Mouse (Mus musculus): ENCODE data around the gene Nbea. TPM values are rescaled to one million over a fixed set of nuclear protein-coding genes. Genes with fewer than 3 reads are reported as not detected.

Nbea gene
- polyA plus RNA-seq, 1 experiment from 2014 or later: 7.5 TPM

DNA sequence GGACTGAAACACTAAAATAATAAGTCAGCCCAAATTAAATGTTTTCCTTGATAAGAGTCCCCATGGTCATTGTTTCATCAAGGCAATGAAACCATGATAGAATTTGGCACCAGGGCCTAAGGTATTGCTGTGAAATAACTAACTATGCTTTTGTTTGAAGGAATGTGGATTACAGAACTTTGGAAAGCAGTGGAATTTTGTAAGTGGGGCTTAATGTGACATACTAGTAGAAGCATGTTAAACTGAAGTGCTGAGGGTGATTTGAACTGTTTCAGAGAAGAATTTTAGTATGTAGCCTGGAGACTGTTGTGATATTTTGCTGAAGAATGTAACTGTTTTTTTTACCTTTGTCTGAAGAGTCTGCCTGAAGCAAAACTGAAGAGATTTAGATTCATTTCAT, 66.9 kb downstream of the Nbea start:
- no peak overlapping the region for H3K27ac ChIP-seq (replicated peaks)

DNA sequence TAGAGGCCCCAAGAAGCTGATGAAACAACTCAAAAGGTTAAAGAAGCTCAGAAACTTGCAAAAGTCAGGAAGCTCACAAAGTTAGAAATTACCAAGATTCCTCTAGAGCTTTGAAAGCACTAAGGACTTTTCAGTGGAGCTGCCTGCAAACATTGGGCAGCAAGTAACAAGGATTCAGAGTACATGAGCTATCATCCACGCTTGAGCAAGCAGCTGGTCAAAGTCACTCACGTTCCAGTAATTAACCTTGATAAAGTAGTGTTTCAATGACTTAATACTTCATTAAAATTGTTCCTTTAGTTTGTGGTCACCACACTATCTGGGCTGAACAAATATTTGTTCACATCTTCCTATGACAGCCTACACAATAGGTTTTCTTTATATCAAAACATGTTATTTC, 75.4 kb downstream of the Nbea start:
- Histone ChIP-seq H3K4me2 (no peak overlapping the region), H3K9me3 (no peaks in the 10 kb centered on the region), H3K36me3 (no peaks in the 10 kb centered on the region), H3K9ac (no peak overlapping the region), H3K27ac (replicated peaks) (no peak overlapping the region), H3K27me3 (replicated peaks) (no peaks in the 10 kb centered on the region), H3K4me1 (0 out of 2 replicates have a peak, but pooled peaks cover 5% of the 10 kb centered on the region), H3K4me3 (no peak overlapping the region)
- 77% methylated on average over 2 of the region's 2 CpGs for WGBS
- no peak for ATAC-seq (ENCODE audit: extremely low read depth, insufficient number of reproducible peaks, low FRiP score, low TSS enrichment)

More for the DNA sequence above, 66.9 kb downstream of the Nbea start:
- no peaks in the 10 kb centered on the region for H3K4me1 ChIP-seq
- H3K9ac ChIP-seq: no peak overlapping the region
- H3K4me2 ChIP-seq: no peak overlapping the region
- no peak for ATAC-seq (ENCODE audit: extremely low read depth, insufficient number of reproducible peaks, low FRiP score, low TSS enrichment)
- no peaks in the 10 kb centered on the region for H3K9me3 ChIP-seq
- peaks cover 10% of the 10 kb centered on the region for H3K36me3 ChIP-seq
- no peak overlapping the region for H3K4me3 ChIP-seq
- no peaks in the 10 kb centered on the region for H3K27me3 ChIP-seq (replicated peaks)

- 40% methylated on average over 5 of the region's 5 CpGs for WGBS
- H3K27me3 ChIP-seq (replicated peaks): no peaks in the 10 kb centered on the region
- peaks cover 8% of the 10 kb centered on the region for H3K4me1 ChIP-seq
Observed at GRCm38 (mm10) chr3:56097105-56097504, 86.4 kb downstream of the Nbea start.

GRCm38 (mm10) chr3:56079015-56079612, 104.4 kb downstream of the Nbea start:
- no peak for ATAC-seq (ENCODE audit: extremely low read depth, insufficient number of reproducible peaks, low FRiP score, low TSS enrichment)
- Histone ChIP-seq H3K27me3 (replicated peaks) (no peaks in the 10 kb centered on the region), H3K4me1 (no peaks in the 10 kb centered on the region), H3K9ac (no peak overlapping the region), H3K27ac (replicated peaks) (no peak overlapping the region), H3K36me3 (peaks cover 21% of the 10 kb centered on the region), H3K4me2 (no peak overlapping the region), H3K9me3 (no peaks in the 10 kb centered on the region), H3K4me3 (no peak overlapping the region)
- WGBS: 77% methylated on average over 1 of the region's 1 CpGs

More at GRCm38 (mm10) chr3:56097105-56097504, 86.4 kb downstream of the Nbea start:
- no peak for ATAC-seq (ENCODE audit: extremely low read depth, insufficient number of reproducible peaks, low FRiP score, low TSS enrichment)
- Histone ChIP-seq H3K9me3 (no peaks in the 10 kb centered on the region), H3K4me3 (no peak overlapping the region), H3K36me3 (no peaks in the 10 kb centered on the region), H3K4me2 (no peak overlapping the region), H3K9ac (no peak overlapping the region), H3K27ac (replicated peaks) (peak overlapping the region; percentile 54)

- ATAC-seq (ENCODE audit: extremely low read depth, insufficient number of reproducible peaks, low FRiP score, low TSS enrichment): no peak
- Histone ChIP-seq H3K9ac (no peak overlapping the region), H3K27ac (replicated peaks) (no peak overlapping the region), H3K36me3 (peaks cover 10% of the 10 kb centered on the region), H3K4me2 (no peak overlapping the region), H3K4me3 (no peak overlapping the region), H3K27me3 (replicated peaks) (no peaks in the 10 kb centered on the region), H3K9me3 (no peaks in the 10 kb centered on the region), H3K4me1 (peaks cover 7% of the 10 kb centered on the region)
- WGBS: 60% methylated on average over 6 of the region's 6 CpGs
Observed at GRCm38 (mm10) chr3:56067849-56068248, 115.7 kb downstream of the Nbea start.

- H3K4me3 ChIP-seq: no peak overlapping the region
- no peak for ATAC-seq (ENCODE audit: extremely low read depth, insufficient number of reproducible peaks, low FRiP score, low TSS enrichment)
- peaks cover 10% of the 10 kb centered on the region for H3K36me3 ChIP-seq
- H3K4me2 ChIP-seq: no peak overlapping the region
- H3K27me3 ChIP-seq (replicated peaks): no peaks in the 10 kb centered on the region
- H3K9me3 ChIP-seq: no peaks in the 10 kb centered on the region
- no peak overlapping the region for H3K9ac ChIP-seq
- no peak overlapping the region for H3K27ac ChIP-seq (replicated peaks)
- peaks cover 7% of the 10 kb centered on the region for H3K4me1 ChIP-seq
- WGBS: 63% methylated on average over 1 of the region's 1 CpGs
Observed at GRCm38 (mm10) chr3:56066360-56067040, 117.0 kb downstream of the Nbea start.

DNA sequence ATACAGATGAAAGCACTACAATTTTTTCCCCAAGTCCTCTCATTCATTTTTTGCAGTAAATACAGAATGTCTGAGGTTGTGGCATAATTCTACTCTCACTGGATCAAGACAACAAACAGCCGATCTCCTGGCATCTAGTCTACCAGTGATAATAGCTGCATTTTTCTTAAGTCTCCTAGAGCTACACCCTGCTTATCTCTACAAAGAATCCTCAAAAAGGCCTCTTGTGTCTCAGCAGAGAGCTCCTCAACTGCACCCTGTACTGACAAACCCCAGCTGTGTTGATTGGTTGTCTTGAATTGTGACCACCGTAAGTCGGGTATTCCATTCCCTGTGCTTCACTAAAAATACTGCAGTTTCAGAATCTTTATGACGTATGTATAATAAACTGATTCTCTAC, 118.3 kb downstream of the Nbea start:
- no peaks in the 10 kb centered on the region for H3K27me3 ChIP-seq (replicated peaks)

DNA sequence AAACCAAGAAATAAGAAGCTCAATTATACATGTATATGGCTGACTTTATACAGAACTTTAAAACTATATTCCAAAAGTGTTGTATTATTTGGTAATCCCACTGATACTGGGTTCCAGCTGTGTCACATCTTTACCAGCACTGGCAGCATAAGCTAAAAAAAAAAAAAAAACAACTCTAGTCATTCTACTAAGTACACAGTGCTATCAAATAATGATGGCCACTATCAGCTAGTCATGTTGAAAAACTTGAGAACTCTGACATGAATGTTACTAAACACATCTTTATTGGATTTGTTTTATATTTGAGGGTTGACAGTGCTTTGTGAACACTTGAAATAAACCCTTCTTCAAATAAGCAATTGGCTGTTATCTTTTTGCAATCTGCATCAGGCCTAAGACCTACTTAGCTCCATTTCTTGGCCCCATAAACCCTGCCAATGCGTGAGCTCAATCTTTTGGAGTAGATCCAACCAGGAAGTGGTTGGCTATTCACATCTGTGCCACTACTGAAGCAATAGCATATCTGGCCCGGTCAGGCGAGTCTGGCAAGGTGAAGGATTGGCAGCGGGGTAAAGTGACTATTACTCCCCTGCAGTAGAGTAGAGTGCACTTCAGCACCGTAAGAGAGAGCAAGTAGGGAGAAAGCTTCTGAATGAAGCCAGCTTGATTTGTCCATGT, 137.7 kb downstream of the Nbea start:
- ATAC-seq (ENCODE audit: extremely low read depth, insufficient number of reproducible peaks, low FRiP score, low TSS enrichment): no peak
- H3K36me3 ChIP-seq: peaks cover 13% of the 10 kb centered on the region
- no peak overlapping the region for H3K4me2 ChIP-seq
- H3K9me3 ChIP-seq: no peaks in the 10 kb centered on the region
- 77% methylated on average over 5 of the region's 5 CpGs for WGBS
- no peak overlapping the region for H3K9ac ChIP-seq
- no peaks in the 10 kb centered on the region for H3K27me3 ChIP-seq (replicated peaks)
- no peak overlapping the region for H3K4me3 ChIP-seq
- no peak overlapping the region for H3K27ac ChIP-seq (replicated peaks)
- H3K4me1 ChIP-seq: peaks cover 5% of the 10 kb centered on the region; the same call in 1 of the 2 replicates

More for the DNA sequence above, 118.3 kb downstream of the Nbea start:
- ATAC-seq (ENCODE audit: extremely low read depth, insufficient number of reproducible peaks, low FRiP score, low TSS enrichment): no peak
- H3K4me1 ChIP-seq: peaks cover 7% of the 10 kb centered on the region
- no peak overlapping the region for H3K9ac ChIP-seq
- peaks cover 10% of the 10 kb centered on the region for H3K36me3 ChIP-seq
- no peaks in the 10 kb centered on the region for H3K9me3 ChIP-seq
- no peak overlapping the region for H3K4me2 ChIP-seq
- no peak overlapping the region for H3K4me3 ChIP-seq
- no peak overlapping the region for H3K27ac ChIP-seq (replicated peaks)
- 60% methylated on average over 4 of the region's 4 CpGs for WGBS

- Histone ChIP-seq H3K9me3 (no peaks in the 10 kb centered on the region), H3K9ac (no peak overlapping the region), H3K27ac (replicated peaks) (no peak overlapping the region), H3K27me3 (replicated peaks) (no peaks in the 10 kb centered on the region), H3K4me2 (no peak overlapping the region), H3K4me3 (no peak overlapping the region), H3K36me3 (peaks cover 13% of the 10 kb centered on the region), H3K4me1 (0 out of 2 replicates have a peak, but pooled peaks cover 3% of the 10 kb centered on the region)
- WGBS: 72% methylated on average over 1 of the region's 1 CpGs
- no peak for ATAC-seq (ENCODE audit: extremely low read depth, insufficient number of reproducible peaks, low FRiP score, low TSS enrichment)
Observed at GRCm38 (mm10) chr3:56043091-56043490, 140.4 kb downstream of the Nbea start.

DNA sequence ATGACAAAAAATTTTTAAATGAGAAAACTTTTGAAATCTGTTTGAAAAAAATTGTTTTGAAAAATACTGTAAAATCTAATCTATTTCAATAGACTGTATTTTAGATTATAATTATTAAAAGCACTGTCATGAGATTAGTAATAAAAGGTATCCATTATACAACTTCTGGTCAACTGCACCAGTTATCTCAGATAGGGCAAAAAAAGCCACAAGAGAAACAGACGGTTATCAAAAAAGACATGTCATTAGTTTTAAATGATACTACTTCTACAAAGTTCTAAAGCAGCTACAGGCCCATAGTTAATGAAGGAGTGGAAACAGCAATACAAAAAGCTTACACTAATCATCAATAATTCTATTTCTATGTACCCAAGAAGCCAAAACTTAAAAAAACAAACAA, 144.0 kb downstream of the Nbea start:
- WGBS: 70% methylated on average over 1 of the region's 1 CpGs
- H3K4me3 ChIP-seq: no peak overlapping the region
- H3K9me3 ChIP-seq: no peaks in the 10 kb centered on the region
- no peaks in the 10 kb centered on the region for H3K4me1 ChIP-seq
- H3K27me3 ChIP-seq (replicated peaks): no peaks in the 10 kb centered on the region
- H3K9ac ChIP-seq: no peak overlapping the region
- no peaks in the 10 kb centered on the region for H3K36me3 ChIP-seq
- no peak for ATAC-seq (ENCODE audit: extremely low read depth, insufficient number of reproducible peaks, low FRiP score, low TSS enrichment)
- H3K4me2 ChIP-seq: no peak overlapping the region
- H3K27ac ChIP-seq (replicated peaks): no peak overlapping the region

- Histone ChIP-seq H3K9ac (no peak overlapping the region), H3K4me1 (no peaks in the 10 kb centered on the region), H3K27ac (replicated peaks) (no peak overlapping the region), H3K4me2 (no peak overlapping the region), H3K36me3 (peaks cover 9% of the 10 kb centered on the region), H3K27me3 (replicated peaks) (no peaks in the 10 kb centered on the region), H3K4me3 (no peak overlapping the region), H3K9me3 (no peaks in the 10 kb centered on the region)
- WGBS: 70% methylated on average over 3 of the region's 3 CpGs
- no peak for ATAC-seq (ENCODE audit: extremely low read depth, insufficient number of reproducible peaks, low FRiP score, low TSS enrichment)
Observed at GRCm38 (mm10) chr3:56034596-56034995, 148.9 kb downstream of the Nbea start.
